Mouse (Mus musculus): ENCODE results near the gene Gm2310. TPM values are rescaled to one million over a fixed set of nuclear protein-coding genes. Genes with fewer than 3 reads are reported as not detected.
A peak's percentile ranks its signal among the peaks of the same experiment; 100 is the strongest.
"Not testable (repeated sequence)": the region's sequence is repeated elsewhere in the genome, so short reads cannot be mapped to it uniquely, and the experiment has no call there.

The Gm2310 gene
- not detected in 2 replicates for polyA plus RNA-seq (2016; fragmentation: Nextera tagmentation; extraction: Ambion mirVana)

GRCm38 (mm10) chr15:8519853-8520252 is at the start of gene Gm2310:
TSS of gene Gm2310 (minus strand) at chr15:8519953.
- not testable (repeated sequence) for H3K4me3 ChIP-seq (replicated peaks); H3K36me3 ChIP-seq (replicated peaks); ATAC-seq (ENCODE audit: low FRiP score); H3K9ac ChIP-seq; H3K4me1 ChIP-seq; H3K27ac ChIP-seq; H3K9me3 ChIP-seq; H3K27me3 ChIP-seq; H3K4me2 ChIP-seq

GRCm38 (mm10) chr15:8568645-8569528 is 49.1 kb upstream of the Gm2310 start:
- under 1% methylated on average over 61 of the region's 61 CpGs for WGBS
- Histone ChIP-seq H3K4me3 (replicated peaks) (peak overlapping the region; percentile 53), H3K4me2 (peak overlapping the region; percentile 95), H3K27ac (no peak overlapping the region), H3K27me3 (peaks cover 26% of the 10 kb centered on the region), H3K36me3 (replicated peaks) (no peaks in the 10 kb centered on the region), H3K4me1 (peaks cover 12% of the 10 kb centered on the region), H3K9ac (peak overlapping the region; percentile 57), H3K9me3 (no peaks in the 10 kb centered on the region)
- ATAC-seq (ENCODE audit: low FRiP score) = peak; percentile 94

- H3K27ac ChIP-seq = no peak overlapping the region
Measured at GRCm38 (mm10) chr15:8568286-8568644, 48.5 kb upstream of the Gm2310 start.

GRCm38 (mm10) chr15:8565416-8565815 is 45.7 kb upstream of the Gm2310 start:
- 51% methylated on average over 6 of the region's 6 CpGs for WGBS
- ATAC-seq (ENCODE audit: low FRiP score) = no peak
- Histone ChIP-seq H3K9ac (no peak overlapping the region), H3K36me3 (replicated peaks) (no peaks in the 10 kb centered on the region), H3K27me3 (peaks cover 18% of the 10 kb centered on the region), H3K9me3 (no peaks in the 10 kb centered on the region), H3K27ac (no peak overlapping the region), H3K4me2 (no peak overlapping the region), H3K4me1 (peaks cover 12% of the 10 kb centered on the region), H3K4me3 (replicated peaks) (no peak overlapping the region)

More at GRCm38 (mm10) chr15:8568286-8568644, 48.5 kb upstream of the Gm2310 start:
- 0 out of 2 replicates have a peak, but pooled peaks have one; percentile 2 for ATAC-seq (ENCODE audit: low FRiP score)
- no peaks in the 10 kb centered on the region for H3K36me3 ChIP-seq (replicated peaks)
- H3K4me1 ChIP-seq = peaks cover 12% of the 10 kb centered on the region
- H3K9me3 ChIP-seq = no peaks in the 10 kb centered on the region
- H3K4me3 ChIP-seq (replicated peaks) = peak overlapping the region; percentile 53
- peak overlapping the region; percentile 95 for H3K4me2 ChIP-seq
- H3K9ac ChIP-seq = peak overlapping the region; percentile 57
- WGBS = 6% methylated on average over 7 of the region's 7 CpGs
- peaks cover 26% of the 10 kb centered on the region for H3K27me3 ChIP-seq

- H3K4me1 ChIP-seq = peaks cover 7% of the 10 kb centered on the region
- H3K9me3 ChIP-seq = no peaks in the 10 kb centered on the region
- no peak overlapping the region for H3K27ac ChIP-seq
- peaks cover 18% of the 10 kb centered on the region for H3K27me3 ChIP-seq
- ATAC-seq (ENCODE audit: low FRiP score) = no peak
- 80% methylated on average over 3 of the region's 3 CpGs for WGBS
- H3K4me3 ChIP-seq (replicated peaks) = no peak overlapping the region
- no peaks in the 10 kb centered on the region for H3K36me3 ChIP-seq (replicated peaks)
- H3K9ac ChIP-seq = no peak overlapping the region
- no peak overlapping the region for H3K4me2 ChIP-seq
Measured at GRCm38 (mm10) chr15:8564331-8564730, 44.6 kb upstream of the Gm2310 start.

- no peak overlapping the region for H3K4me2 ChIP-seq
- H3K27ac ChIP-seq = no peak overlapping the region
- H3K9ac ChIP-seq = no peak overlapping the region
- no peak for ATAC-seq (ENCODE audit: low FRiP score)
- peaks cover 14% of the 10 kb centered on the region for H3K27me3 ChIP-seq
- WGBS = 74% methylated on average over 1 of the region's 1 CpGs
- H3K4me1 ChIP-seq = peaks cover 6% of the 10 kb centered on the region
- no peak overlapping the region for H3K4me3 ChIP-seq (replicated peaks)
- H3K36me3 ChIP-seq (replicated peaks) = no peaks in the 10 kb centered on the region
- no peaks in the 10 kb centered on the region for H3K9me3 ChIP-seq
Measured at GRCm38 (mm10) chr15:8563423-8564194, 43.9 kb upstream of the Gm2310 start.

GRCm38 (mm10) chr15:8562776-8563175 is 43.0 kb upstream of the Gm2310 start:
- no peak for ATAC-seq (ENCODE audit: low FRiP score)
- Histone ChIP-seq H3K9me3 (no peaks in the 10 kb centered on the region), H3K9ac (no peak overlapping the region), H3K4me1 (no peaks in the 10 kb centered on the region), H3K27me3 (peaks cover 6% of the 10 kb centered on the region), H3K36me3 (replicated peaks) (no peaks in the 10 kb centered on the region), H3K4me3 (replicated peaks) (no peak overlapping the region), H3K4me2 (no peak overlapping the region), H3K27ac (no peak overlapping the region)
- 91% methylated on average over 7 of the region's 7 CpGs for WGBS

- WGBS = 60% methylated on average over 5 of the region's 5 CpGs
- Histone ChIP-seq H3K4me1 (no peaks in the 10 kb centered on the region), H3K27ac (no peak overlapping the region), H3K27me3 (no peaks in the 10 kb centered on the region), H3K4me3 (replicated peaks) (no peak overlapping the region), H3K36me3 (replicated peaks) (no peaks in the 10 kb centered on the region), H3K9ac (no peak overlapping the region), H3K4me2 (no peak overlapping the region), H3K9me3 (no peaks in the 10 kb centered on the region)
- ATAC-seq (ENCODE audit: low FRiP score) = no peak
Measured at GRCm38 (mm10) chr15:8531201-8531600, 11.4 kb upstream of the Gm2310 start.

GRCm38 (mm10) chr15:8512957-8513356 is 6.8 kb downstream of the Gm2310 start:
- H3K4me2 ChIP-seq = no peak overlapping the region
- no peaks in the 10 kb centered on the region for H3K9me3 ChIP-seq
- H3K4me3 ChIP-seq (replicated peaks) = no peak overlapping the region
- ATAC-seq (ENCODE audit: low FRiP score) = no peak
- H3K27me3 ChIP-seq = no peaks in the 10 kb centered on the region
- 66% methylated on average over 5 of the region's 5 CpGs for WGBS
- no peak overlapping the region for H3K9ac ChIP-seq
- no peak overlapping the region for H3K27ac ChIP-seq
- no peaks in the 10 kb centered on the region for H3K4me1 ChIP-seq
- H3K36me3 ChIP-seq (replicated peaks) = no peaks in the 10 kb centered on the region

GRCm38 (mm10) chr15:8511861-8512260 is 7.9 kb downstream of the Gm2310 start:
- Histone ChIP-seq H3K27ac (no peak overlapping the region), H3K4me1 (no peaks in the 10 kb centered on the region), H3K4me2 (no peak overlapping the region), H3K36me3 (replicated peaks) (no peaks in the 10 kb centered on the region), H3K9me3 (no peaks in the 10 kb centered on the region), H3K27me3 (no peaks in the 10 kb centered on the region), H3K9ac (no peak overlapping the region), H3K4me3 (replicated peaks) (no peak overlapping the region)
- 87% methylated on average over 9 of the region's 9 CpGs for WGBS
- no peak for ATAC-seq (ENCODE audit: low FRiP score)

- H3K27ac ChIP-seq = no peak overlapping the region
- no peak overlapping the region for H3K4me2 ChIP-seq
- no peak overlapping the region for H3K4me3 ChIP-seq (replicated peaks)
- no peaks in the 10 kb centered on the region for H3K4me1 ChIP-seq
- H3K9ac ChIP-seq = no peak overlapping the region
- no peak for ATAC-seq (ENCODE audit: low FRiP score)
- H3K27me3 ChIP-seq = no peaks in the 10 kb centered on the region
- H3K9me3 ChIP-seq = no peaks in the 10 kb centered on the region
- H3K36me3 ChIP-seq (replicated peaks) = no peaks in the 10 kb centered on the region
- 90% methylated on average over 2 of the region's 2 CpGs for WGBS
Measured at GRCm38 (mm10) chr15:8502431-8502830, 17.3 kb downstream of the Gm2310 start.

GRCm38 (mm10) chr15:8485261-8485660 is 34.5 kb downstream of the Gm2310 start:
- Histone ChIP-seq H3K27ac (no peak overlapping the region), H3K4me3 (replicated peaks) (no peak overlapping the region), H3K4me1 (no peaks in the 10 kb centered on the region), H3K27me3 (no peaks in the 10 kb centered on the region), H3K4me2 (no peak overlapping the region), H3K9me3 (no peaks in the 10 kb centered on the region), H3K9ac (no peak overlapping the region), H3K36me3 (replicated peaks) (no peaks in the 10 kb centered on the region)
- no peak for ATAC-seq (ENCODE audit: low FRiP score)
- 84% methylated on average over 6 of the region's 6 CpGs for WGBS

Measured in forebrain, embryonic 12.5 days (tissue).